Mouse (Mus musculus) midbrain, embryonic 14.5 days (tissue): ENCODE measurements around the gene Polr3e. TPM values are rescaled to one million over a fixed set of nuclear protein-coding genes. Genes with fewer than 3 reads are reported as not detected.
"Not testable (repeated sequence)": the region's sequence is repeated elsewhere in the genome, so short reads cannot be mapped to it uniquely, and the experiment has no call there.

Experiments
- ATAC-seq: fragments of 200-750 bp; cut with Nextera tagmentation; 2 replicates; pipeline ENCODE4 v1.8.0; 2017; ENCODE audit warnings: moderate number of reproducible peaks, moderate library complexity; ENCODE audit not compliant: low FRiP score, low TSS enrichment
- DNase-seq: peaks from one replicate; pipeline ENCODE4 v3.0.0-alpha.2; 2015
- H3K27ac ChIP-seq: fragments of 300-500 bp; sonication (generic); replicated peaks from 2 replicates; pipeline ENCODE4 v1.5.1; 2014; ENCODE audit warnings: mild to moderate bottlenecking, low read depth, low read length, moderate library complexity
- H3K27me3 ChIP-seq: fragments of 300-500 bp; sonication (generic); 2 replicates; pipeline ENCODE4 v1.6.1; 2014; ENCODE audit warnings: low read length, control low read depth, mixed read lengths; ENCODE audit not compliant: control insufficient read depth, insufficient read depth
- H3K36me3 ChIP-seq: fragments of 300-500 bp; sonication (generic); 2 replicates; pipeline ENCODE4 v1.6.1; 2014; ENCODE audit warnings: low read length, control low read depth; ENCODE audit not compliant: control insufficient read depth, insufficient read depth
- H3K4me1 ChIP-seq: fragments of 300-500 bp; sonication (generic); 2 replicates; pipeline ENCODE4 v1.6.1; 2014; ENCODE audit warnings: mild to moderate bottlenecking, antibody characterized with exemption, low read length, control low read depth; ENCODE audit not compliant: control insufficient read depth, insufficient read depth
- H3K4me2 ChIP-seq: fragments of 300-500 bp; sonication (generic); 2 replicates; pipeline ENCODE4 v1.6.1; 2014; ENCODE audit warnings: mild to moderate bottlenecking, low read length, moderate library complexity
- H3K4me3 ChIP-seq: fragments of 300-500 bp; sonication (generic); replicated peaks from 2 replicates; pipeline ENCODE4 v1.5.1; 2014; ENCODE audit warnings: low read depth, low read length
- H3K9ac ChIP-seq: fragments of 300-500 bp; sonication (generic); replicated peaks from 2 replicates; pipeline ENCODE4 v1.6.1; 2014; ENCODE audit warnings: mild to moderate bottlenecking, low read length, moderate library complexity
- H3K9me3 ChIP-seq: fragments of 300-500 bp; sonication (generic); 2 replicates; pipeline ENCODE4 v1.6.1; 2016; ENCODE audit warnings: low read length, control low read depth, mixed read lengths; ENCODE audit not compliant: control insufficient read depth
- WGBS: fragments of 180-500 bp; shearing (Covaris S2); extraction: QIAGEN DNeasy Blood & Tissue Kit; methylation state at CpG from one replicate; pipeline ENCODE4 v1.1.7; 2014; 5-methylcytosine and 5-hydroxymethylcytosine counted together
- polyA plus RNA-seq: library from polyadenylated mRNA; unstranded; fragments of >200 nt; fragmentation: Nextera tagmentation; extraction: Ambion mirVana; gene quantifications from 2 replicates; pipeline ENCODE4 v1.2.1, GENCODE M21; 2014

Gene Polr3e
- polyA plus RNA-seq, 1 experiment from 2014 or later, result 20.6 TPM

DNA sequence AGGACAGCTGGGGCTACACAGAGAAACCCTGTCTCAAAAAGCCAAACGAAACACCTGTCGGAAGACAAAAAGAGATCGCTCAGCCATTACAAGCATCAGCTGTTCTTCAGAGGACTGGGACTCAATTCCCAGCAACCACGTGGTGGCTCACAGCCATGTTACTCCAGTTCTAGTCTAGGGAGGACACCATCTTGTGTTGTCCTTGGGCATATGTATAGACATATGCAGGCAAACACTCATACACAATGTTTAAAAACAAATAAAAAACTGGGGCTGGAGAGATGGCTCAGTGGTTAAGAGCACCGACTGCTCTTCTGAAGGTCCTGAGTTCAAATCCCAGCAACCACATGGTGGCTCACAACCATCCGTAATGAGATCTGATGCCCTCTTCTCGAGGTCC, 36.0 kb downstream of the Polr3e start:
- not testable (repeated sequence) for H3K4me2 ChIP-seq, DNase-seq, H3K27me3 ChIP-seq, ATAC-seq, H3K9ac ChIP-seq, H3K9me3 ChIP-seq, H3K4me3 ChIP-seq, H3K27ac ChIP-seq, H3K4me1 ChIP-seq
- WGBS, result 82% methylated on average over 7 of the region's 7 CpGs
- peaks cover 31% of the 10 kb centered on the region for H3K36me3 ChIP-seq

DNA sequence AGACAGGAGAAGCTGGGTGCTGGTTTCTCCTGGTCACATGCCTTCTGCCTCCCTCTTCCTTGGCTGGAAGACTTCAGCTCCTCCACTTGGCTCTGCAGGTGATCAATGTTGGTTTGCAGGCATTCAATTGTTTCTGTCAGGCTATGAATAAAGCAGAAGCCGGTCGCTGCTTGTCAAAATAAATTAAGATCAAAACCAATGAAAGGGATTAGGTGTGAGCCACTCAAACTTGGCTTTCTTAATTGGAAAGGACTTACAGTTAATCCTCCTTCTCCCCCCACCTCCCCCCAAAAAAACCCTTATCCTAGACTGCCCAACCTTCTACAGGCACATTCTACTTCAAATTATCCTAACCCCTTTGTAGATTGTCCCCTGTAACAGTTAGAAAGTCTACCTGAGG, 42.6 kb downstream of the Polr3e start:
- Histone ChIP-seq H3K4me2 (no peak overlapping the region), H3K27me3 (no peaks in the 10 kb centered on the region), H3K4me3 (no peak overlapping the region), H3K9me3 (no peaks in the 10 kb centered on the region), H3K27ac (no peak overlapping the region), H3K36me3 (peaks cover 45% of the 10 kb centered on the region), H3K4me1 (no peaks in the 10 kb centered on the region), H3K9ac (no peak overlapping the region)
- no peak for ATAC-seq
- no peak for DNase-seq
- 19% methylated on average over 2 of the region's 2 CpGs for WGBS

DNA sequence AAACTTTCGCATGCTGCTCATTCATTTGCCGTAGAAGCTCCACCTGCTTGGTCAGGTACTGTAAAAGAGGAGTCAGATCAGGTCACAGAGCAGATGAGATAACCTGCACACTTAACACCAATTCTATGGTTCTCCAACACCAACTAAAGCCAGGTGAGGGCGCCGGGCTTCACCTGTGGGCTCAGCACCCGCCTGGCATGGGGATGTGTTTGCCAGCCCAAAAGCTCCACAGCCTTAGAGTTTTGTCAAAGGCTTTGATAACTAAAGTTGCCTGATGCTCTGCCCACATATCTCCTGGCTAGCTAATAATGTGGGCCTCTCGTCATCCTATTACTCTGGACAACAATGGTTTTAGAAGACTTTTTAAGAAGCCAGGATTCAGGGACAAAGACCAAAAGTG, 43.1 kb downstream of the Polr3e start:
- Histone ChIP-seq H3K27ac (no peak overlapping the region), H3K9ac (no peak overlapping the region), H3K4me2 (no peak overlapping the region), H3K27me3 (no peaks in the 10 kb centered on the region), H3K4me3 (no peak overlapping the region), H3K36me3 (peaks cover 45% of the 10 kb centered on the region), H3K9me3 (no peaks in the 10 kb centered on the region), H3K4me1 (no peaks in the 10 kb centered on the region)
- ATAC-seq (no peak), DNase-seq (no peak)
- 81% methylated on average over 6 of the region's 6 CpGs for WGBS

GRCm38 (mm10) chr7:120961893-120962292, 44.3 kb downstream of the Polr3e start:
- peaks cover 37% of the 10 kb centered on the region for H3K36me3 ChIP-seq
- no peak overlapping the region for H3K27ac ChIP-seq
- DNase-seq, result no peak
- no peaks in the 10 kb centered on the region for H3K4me1 ChIP-seq
- H3K9ac ChIP-seq, result no peak overlapping the region
- no peak for ATAC-seq
- H3K4me2 ChIP-seq, result no peak overlapping the region
- no peaks in the 10 kb centered on the region for H3K27me3 ChIP-seq
- no peaks in the 10 kb centered on the region for H3K9me3 ChIP-seq
- 74% methylated on average over 3 of the region's 3 CpGs for WGBS
- H3K4me3 ChIP-seq, result no peak overlapping the region

DNA sequence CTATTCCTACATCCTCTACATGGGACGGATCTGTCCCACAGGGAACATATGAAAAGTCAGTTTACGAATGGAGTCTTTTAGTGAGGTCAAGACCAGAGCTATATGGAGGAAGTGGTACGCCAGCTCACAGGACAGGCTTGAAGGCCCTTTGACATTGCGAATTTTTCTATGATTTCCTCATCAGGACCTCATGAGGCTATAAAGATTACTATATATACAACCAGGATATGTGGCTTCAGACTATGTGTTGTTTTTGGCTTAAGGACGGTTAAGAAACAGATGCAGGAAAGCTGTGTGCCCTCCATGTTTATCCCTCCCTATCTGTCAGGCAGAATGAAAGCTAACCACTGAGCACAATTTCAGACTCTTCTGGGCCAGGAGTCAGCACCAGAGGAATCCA, 45.6 kb downstream of the Polr3e start:
- Histone ChIP-seq H3K27me3 (no peaks in the 10 kb centered on the region), H3K4me3 (no peak overlapping the region), H3K27ac (no peak overlapping the region), H3K4me2 (no peak overlapping the region), H3K9me3 (no peaks in the 10 kb centered on the region), H3K36me3 (peaks cover 32% of the 10 kb centered on the region), H3K4me1 (no peaks in the 10 kb centered on the region), H3K9ac (no peak overlapping the region)
- ATAC-seq (no peak), DNase-seq (no peak)
- WGBS, result 92% methylated on average over 5 of the region's 5 CpGs

DNA sequence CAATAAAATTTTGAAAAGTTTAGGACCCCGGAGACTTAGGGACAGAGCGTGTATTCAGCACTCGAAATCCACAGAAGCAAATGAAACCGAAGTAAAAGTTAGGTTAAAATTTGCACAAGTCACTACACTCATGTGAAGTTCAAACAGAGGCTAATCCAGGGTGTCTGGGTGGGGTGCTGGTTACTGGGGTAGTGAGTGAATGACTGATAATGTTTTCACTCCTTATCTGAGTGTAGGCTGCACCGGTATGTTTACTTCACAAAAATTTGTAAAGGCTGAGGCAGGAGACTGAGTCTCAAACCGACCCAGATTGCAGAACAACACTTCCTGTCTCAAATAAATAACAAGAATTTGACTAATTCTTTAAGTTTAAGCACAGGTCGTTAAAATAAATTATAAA, 51.7 kb downstream of the Polr3e start:
- H3K4me3 ChIP-seq, result no peak overlapping the region
- ATAC-seq (no peak), DNase-seq (no peak)
- no peak overlapping the region for H3K27ac ChIP-seq
- peaks cover 21% of the 10 kb centered on the region for H3K36me3 ChIP-seq
- WGBS, result 94% methylated on average over 7 of the region's 7 CpGs
- no peaks in the 10 kb centered on the region for H3K4me1 ChIP-seq
- no peak overlapping the region for H3K9ac ChIP-seq
- no peak overlapping the region for H3K4me2 ChIP-seq
- H3K9me3 ChIP-seq, result no peaks in the 10 kb centered on the region
- H3K27me3 ChIP-seq, result no peaks in the 10 kb centered on the region

- WGBS, result 93% methylated on average over 5 of the region's 5 CpGs
Observed at GRCm38 (mm10) chr7:120970112-120970511, 52.6 kb downstream of the Polr3e start.

DNA sequence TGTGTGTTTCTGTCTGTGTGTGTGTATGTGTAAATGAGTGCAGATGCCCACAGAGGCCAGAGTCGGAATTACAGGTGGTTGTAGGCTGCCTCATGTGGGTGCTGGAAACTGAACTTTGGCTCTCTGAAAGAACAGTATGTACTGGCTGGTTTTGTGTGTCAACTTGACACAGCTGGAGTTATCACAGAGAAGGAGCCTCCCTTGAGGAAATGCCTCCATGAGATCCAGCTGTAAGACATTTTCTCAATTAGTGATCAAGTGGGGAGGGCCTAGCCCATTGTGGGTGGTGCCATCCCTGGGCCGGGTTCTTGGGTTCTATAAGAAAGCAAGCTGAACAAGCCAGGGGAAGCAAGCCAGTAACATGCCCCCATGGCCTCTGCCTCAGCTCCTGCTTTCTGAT, 54.9 kb downstream of the Polr3e start:
- DNase-seq, H3K9me3 ChIP-seq, H3K27ac ChIP-seq, ATAC-seq, H3K4me1 ChIP-seq, H3K27me3 ChIP-seq, H3K9ac ChIP-seq, H3K4me3 ChIP-seq, H3K4me2 ChIP-seq: not testable (repeated sequence)
- peaks cover 20% of the 10 kb centered on the region for H3K36me3 ChIP-seq
- 84% methylated on average over 2 of the region's 2 CpGs for WGBS

More at GRCm38 (mm10) chr7:120970112-120970511, 52.6 kb downstream of the Polr3e start:
- no peak overlapping the region for H3K4me2 ChIP-seq
- no peak for ATAC-seq
- H3K4me3 ChIP-seq, result no peak overlapping the region
- no peaks in the 10 kb centered on the region for H3K4me1 ChIP-seq
- no peak overlapping the region for H3K27ac ChIP-seq
- no peaks in the 10 kb centered on the region for H3K27me3 ChIP-seq
- DNase-seq, result no peak
- no peak overlapping the region for H3K9ac ChIP-seq
- peaks cover 21% of the 10 kb centered on the region for H3K36me3 ChIP-seq
- H3K9me3 ChIP-seq, result no peaks in the 10 kb centered on the region

DNA sequence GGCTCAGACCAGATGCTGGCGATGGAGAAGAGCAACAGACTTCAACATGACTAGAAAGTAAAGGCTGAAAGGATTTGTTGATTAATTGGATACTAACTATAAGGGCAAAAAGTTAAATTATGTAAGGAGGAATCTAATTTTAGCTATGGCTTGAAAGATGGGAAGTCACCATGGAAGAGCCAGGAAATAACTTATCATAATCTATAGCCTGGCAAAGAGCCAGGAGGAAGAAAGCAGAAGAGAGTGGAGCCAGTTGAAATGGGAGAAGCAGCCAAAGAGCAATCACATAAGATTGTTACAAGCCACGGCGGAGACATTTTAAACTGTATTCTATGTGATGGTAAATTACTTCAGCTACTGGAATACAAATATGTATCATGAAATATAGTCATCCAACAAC, 56.5 kb downstream of the Polr3e start:
- 0 out of 2 replicates have a peak, but pooled peaks cover 9% of the 10 kb centered on the region for H3K36me3 ChIP-seq
- H3K27ac ChIP-seq, result no peak overlapping the region
- H3K4me2 ChIP-seq, result no peak overlapping the region
- no peaks in the 10 kb centered on the region for H3K27me3 ChIP-seq
- H3K4me1 ChIP-seq, result peaks cover 7% of the 10 kb centered on the region
- no peak for DNase-seq
- WGBS, result 92% methylated on average over 3 of the region's 3 CpGs
- ATAC-seq, result no peak
- no peak overlapping the region for H3K4me3 ChIP-seq
- H3K9me3 ChIP-seq, result no peaks in the 10 kb centered on the region
- no peak overlapping the region for H3K9ac ChIP-seq
